Mouse (Mus musculus) natural killer cell, adult 2 months (primary cell): ENCODE results near the gene Sept6.

Experiments used
- DNase-seq, 2 experiments: peaks; one replicate each; pipeline ENCODE4 v3.0.0; 2022; ENCODE audit warnings: low spot score in 2 of 2

Gene Sept6

GRCm38 (mm10) chrX:36991694-36992093, at the start of gene Sept6:
Gene Sept6, minus strand, starts transcription at chrX:36991794.
- DNase-seq, result no peak

GRCm38 (mm10) chrX:37028378-37028777, 36.8 kb upstream of the Sept6 start:
- no peak for DNase-seq

DNA sequence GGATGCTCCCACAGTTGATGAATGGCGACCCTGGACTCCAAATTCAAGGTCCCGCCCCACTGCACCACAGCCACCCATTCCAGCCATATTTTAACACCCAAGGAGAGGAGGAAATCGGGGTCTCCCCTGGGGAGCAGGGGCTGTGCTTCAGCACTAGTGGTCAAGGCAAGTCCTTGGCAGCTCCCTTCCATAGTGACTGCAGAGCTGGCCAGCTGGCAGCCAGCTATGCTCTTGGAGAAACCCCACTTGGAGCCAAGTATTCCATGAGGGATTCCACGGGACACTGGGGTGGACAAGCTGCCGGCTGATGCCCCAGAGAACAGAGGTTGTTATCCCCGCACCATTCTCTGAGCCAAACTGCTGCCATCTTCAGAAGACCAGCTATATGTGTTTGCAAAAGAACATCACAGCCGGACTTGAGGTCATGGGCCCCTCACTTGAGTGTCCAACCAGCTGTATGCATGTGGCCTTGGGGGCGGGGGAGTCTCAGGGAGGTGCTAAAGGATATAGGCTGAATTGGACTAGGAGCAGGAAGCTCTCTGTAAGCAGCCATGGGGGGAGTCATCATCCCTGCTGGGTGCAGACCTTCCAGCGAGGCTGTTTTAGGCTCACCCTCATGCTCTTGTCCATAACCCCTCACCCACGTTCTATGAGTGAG, 32.2 kb upstream of the Sept6 start:
- DNase-seq, result no peak

DNA sequence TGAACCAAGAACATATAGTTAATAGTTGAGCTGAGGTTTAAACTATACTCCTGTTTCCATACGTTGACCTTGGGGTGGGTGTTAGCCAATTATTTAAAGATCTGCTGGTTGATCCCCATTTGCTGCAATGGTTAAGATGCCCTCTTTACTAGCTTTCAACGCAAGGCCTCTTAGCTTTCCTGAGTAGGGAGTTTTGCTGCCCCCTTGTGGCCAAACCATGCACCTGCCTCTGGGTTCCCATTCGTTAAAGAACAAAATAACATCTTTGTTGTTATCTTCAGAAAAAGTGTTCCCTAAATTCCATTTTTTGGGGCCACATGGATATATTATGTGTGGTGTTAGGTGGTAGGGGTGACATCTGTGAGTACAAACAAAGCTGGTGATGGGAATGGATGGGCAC, 31.1 kb upstream of the Sept6 start:
- peak; percentile 51 to 68 for DNase-seq

DNA sequence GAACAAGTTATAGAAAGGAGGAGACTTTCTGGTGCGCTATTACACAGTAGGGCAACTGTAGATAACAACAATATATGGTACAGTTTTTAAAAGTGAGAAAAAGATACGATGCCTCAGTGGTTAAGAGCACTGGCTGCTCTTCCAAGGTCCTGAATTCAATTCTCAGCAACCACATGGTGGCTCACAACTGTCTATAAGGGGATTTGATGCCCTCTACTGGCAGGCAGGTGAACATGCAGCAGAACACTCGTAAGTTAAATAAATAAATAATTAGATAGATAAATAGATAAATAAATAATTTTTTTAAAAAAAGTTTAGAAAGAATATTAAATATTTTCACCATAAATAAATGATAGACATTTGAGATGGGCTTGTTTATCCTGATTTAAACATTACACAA, 27.5 kb upstream of the Sept6 start:
- DNase-seq, result peak in 1 of 2 experiments; percentile 1

DNA sequence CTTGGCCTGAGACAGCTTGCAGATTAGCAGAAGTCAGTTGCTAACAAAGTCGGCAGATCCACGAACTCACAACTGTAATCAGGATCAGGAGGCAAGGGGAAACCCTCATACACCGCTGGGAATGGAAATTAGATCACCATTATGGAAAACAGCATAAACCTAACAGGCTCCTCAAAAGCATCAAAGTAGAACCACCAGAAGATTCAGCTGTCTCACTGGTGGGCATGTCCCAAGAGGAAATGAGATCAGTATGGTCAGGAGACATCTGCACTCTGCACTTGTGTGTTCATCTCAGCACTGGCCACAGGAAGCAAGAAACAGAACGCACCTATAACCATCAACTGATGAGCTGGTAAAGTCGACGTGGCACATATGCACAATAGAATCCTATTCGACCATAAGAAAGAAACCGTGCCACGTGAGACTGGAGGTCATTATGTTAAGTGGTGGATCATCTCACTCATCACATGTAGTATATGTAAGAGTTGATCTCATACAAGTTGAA, 26.6 kb upstream of the Sept6 start:
- no peak for DNase-seq

DNA sequence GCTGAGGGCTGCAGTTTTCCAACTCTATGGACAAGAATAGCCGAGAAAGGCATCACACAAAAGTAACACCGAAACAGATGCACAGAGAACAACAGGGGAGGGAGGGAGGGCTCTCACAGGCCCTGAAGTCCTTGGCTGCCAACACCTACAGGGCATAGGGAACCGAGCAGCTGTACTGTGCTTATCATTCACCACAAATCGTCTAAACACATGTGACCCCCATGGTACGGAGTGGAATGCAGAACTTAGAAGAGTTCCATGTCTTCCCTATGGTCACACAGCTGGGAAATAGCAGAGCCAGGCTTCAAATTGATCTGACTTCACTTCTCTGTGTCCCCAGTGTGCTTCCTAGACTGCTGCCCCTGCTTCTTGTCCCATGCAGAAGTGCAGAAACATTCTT, 22.3 kb upstream of the Sept6 start:
- DNase-seq, result no peak

GRCm38 (mm10) chrX:36991039-36991438, 555 bp downstream of the Sept6 start:
- peak in 1 of 2 experiments; percentile 39 for DNase-seq

DNA sequence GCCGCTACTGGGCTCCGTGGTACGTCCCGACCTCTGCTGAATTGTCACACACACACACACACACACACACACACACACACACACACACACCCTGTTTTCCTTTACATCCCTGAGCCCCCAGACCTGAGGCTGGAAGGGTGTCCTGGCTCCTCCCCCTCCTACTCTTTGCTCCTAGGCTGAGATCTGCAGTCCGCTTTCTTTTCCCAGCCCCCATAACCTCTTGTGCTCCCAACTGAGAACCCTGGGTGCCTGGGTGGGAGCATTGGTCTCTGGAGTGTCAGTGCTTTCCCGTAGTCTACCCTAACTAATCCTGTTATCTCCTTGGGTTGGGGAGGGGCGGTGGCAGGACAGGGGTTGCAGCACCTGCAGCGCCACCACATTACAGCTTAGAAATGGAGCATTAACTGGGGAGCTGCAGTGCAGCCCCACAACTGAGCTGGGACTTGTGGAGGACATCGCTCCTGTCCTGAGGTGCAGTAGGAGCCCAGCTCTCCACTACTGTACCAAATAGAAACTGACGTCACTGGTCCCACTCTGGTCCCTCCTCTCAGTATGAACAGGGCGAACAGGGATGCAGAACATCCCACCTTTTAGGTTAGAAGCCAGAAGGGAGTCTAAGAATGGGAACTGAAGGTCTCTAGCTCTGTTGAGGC, 1.7 kb downstream of the Sept6 start:
- no peak for DNase-seq

GRCm38 (mm10) chrX:36989234-36989751, 2.3 kb downstream of the Sept6 start:
- DNase-seq, result peak; percentile 84 to 86

- peak in 1 of 2 experiments; percentile 0 for DNase-seq
These were observed 2.8 kb downstream of the Sept6 start for GRCm38 (mm10) chrX:36988754-36989153.

- no peak for DNase-seq
These were observed 3.7 kb downstream of the Sept6 start for GRCm38 (mm10) chrX:36987851-36988250.

GRCm38 (mm10) chrX:36985041-36985440, 6.6 kb downstream of the Sept6 start:
- DNase-seq, result no peak

- peak; percentile 41 to 50 for DNase-seq
These were observed 7.8 kb downstream of the Sept6 start for GRCm38 (mm10) chrX:36983654-36984311.

DNA sequence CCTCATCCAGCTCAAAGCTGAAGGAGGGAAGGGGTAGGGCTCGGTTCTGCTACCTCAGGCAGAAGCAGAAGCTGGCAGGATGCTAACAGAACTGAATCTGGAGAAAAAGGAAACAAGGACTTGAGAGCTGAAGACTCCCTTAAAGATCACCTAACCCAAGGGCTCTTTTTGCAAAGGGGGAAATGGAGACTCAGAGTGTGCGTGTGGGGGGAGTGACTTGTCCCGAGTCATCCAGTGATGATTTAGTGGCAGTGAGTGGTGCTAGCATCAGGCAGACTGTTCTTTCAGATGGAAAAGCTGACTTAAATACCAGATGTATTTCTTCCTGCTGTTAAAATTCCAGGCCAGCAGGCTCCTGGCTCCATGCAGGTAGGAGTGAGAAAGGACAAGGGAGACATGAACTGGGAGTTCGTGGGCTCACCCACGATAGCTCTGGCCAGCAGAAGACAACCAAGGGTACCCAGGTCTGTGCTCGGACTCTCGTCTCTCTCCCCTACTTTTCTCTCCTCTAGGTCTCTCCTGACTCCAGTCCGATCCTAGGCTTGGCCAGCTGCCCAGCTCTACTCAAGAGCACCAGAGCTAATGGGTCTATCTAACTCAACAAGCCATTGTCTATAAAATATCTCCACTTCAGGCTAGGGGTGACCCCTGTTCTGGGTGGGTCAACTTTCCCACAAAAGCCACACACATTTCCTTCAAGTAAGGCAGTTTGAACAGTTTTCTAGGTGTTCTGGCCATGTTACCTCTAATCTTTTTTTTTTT, 8.5 kb downstream of the Sept6 start:
- peak; percentile 5 to 28 for DNase-seq

DNA sequence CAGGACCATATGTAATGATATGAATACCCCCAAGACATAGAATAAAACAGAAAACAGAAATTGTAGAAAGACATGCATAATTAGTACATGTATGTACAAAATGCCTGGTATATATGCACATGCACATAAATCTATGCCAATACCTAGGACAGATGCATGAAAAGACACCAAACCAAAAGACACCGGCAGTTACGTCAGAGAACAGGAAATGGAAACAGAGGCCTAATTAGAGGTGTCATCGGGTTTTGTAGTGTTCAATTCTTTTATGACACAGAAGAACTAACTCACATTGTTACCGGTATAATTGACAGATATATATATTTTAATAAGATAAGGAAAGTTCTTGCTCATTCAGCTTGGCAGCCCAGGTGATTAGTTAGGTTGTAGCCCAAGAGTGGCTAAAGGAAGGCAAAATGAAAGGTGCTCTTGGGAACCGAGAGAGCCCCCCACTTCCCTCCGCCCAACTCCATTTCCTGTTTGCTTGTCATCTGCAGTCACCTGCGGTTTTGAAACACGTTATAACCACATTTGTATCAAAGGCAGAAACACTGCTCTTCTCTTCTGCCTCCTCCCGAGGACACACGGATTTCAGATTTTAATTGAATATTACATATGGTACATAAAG, 10.9 kb downstream of the Sept6 start:
- peak; percentile 77 to 81 for DNase-seq

GRCm38 (mm10) chrX:36977863-36978262, 13.7 kb downstream of the Sept6 start:
- DNase-seq, result no peak

DNA sequence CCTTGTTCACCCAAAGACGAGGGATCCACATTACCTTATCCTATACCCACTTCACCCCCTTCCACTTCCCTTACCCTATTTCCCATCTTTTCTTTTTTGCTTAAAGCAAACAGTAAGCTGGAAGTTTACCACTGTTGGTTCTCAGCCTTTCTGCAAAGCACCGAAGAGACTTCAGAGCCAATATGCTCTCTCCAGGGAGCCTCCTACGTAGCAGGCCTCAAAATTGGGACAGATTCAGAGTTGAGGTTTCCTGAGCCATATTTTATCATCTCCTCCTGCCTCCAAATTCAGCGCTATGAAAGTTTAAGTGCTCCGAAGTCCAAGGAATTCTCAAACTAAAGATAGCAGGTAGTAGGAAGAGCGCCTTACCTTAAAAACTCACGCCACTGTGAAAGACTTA, 14.6 kb downstream of the Sept6 start:
- no peak for DNase-seq

- DNase-seq, result no peak
These were observed 15.3 kb downstream of the Sept6 start for GRCm38 (mm10) chrX:36976272-36976671.

- DNase-seq, result no peak
These were observed 16.7 kb downstream of the Sept6 start for GRCm38 (mm10) chrX:36974905-36975304.

GRCm38 (mm10) chrX:36972951-36973471, 18.6 kb downstream of the Sept6 start:
- no peak for DNase-seq
